Mouse (Mus musculus): ENCODE data around the gene Rpl37a.

The Rpl37a gene

DNA sequence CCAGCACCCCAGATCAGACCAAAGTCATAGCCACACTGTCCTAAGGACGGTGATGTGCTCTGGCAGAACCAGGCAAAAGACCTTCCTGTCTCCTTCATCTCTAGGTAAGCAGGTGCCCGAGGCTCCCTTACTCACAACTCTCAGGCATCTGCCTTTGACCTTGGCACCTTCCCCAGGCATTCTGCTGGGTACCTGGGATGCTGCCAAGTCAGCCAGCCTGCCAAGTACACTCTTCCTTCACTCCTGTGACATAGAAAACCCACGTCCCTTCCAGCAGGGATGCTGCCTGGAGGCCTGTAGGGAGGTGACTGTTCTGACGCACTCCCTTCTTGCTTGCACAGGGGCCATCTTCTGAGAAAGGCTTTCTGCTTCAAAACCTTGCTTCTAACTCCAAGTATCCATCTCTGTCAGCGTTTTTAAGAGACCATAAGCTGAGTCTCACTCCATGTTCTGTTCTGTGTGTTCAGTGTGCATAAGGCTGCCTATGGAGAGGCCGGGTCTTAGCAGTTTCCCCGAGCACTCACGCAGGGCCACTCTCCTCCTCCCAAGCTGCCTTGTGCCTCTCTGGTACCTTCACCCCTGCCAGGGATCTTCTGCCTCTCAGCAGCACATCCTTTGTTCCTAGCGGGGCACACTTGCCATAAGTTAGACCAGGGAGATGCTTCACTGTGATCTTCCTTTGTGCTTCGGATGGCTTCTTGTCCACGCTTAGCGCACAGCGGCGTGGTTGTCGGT, 28.0 kb downstream of the Rpl37a start:
- no peak for DNase-seq (ENCODE audit: low read depth)

DNA sequence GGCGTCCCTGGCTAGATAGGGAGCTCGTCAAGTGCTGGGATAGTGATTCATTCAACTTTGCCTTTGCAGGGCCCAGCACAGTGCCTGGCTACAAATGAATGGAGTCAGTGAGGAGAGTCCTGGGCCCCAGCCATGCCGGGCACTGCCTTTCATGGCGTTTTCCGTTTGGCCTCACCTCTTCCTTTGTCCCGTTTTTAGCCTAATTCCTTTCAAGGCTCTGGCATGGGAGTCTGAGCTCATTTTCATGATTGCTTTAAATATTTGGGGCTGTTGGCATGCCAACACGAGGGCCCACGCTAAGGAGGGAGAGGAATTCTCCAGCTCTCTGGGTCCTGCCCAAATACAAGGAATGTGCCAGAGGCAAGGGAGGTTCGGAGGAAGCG, 28.6 kb downstream of the Rpl37a start:
- DNase-seq (ENCODE audit: low read depth): no peak

DNA sequence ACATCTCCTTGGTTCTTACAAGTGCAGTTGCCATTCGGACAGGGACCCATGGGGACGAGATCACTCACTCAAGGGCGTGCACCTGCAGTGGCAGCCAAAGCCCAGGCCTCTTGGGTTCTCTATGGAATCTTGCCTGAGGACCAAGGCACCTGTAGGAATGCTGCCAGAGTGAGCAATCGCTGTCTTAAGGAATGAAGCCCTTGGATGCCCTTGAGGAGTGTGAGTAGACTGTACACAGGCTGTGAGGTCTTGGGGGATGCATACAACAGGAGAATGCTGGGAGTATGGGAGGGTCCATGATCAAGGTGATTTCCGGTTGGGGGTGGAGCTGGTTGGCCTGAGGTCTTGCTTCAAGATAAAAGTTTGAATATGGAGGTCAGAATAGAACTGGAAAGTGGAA, 30.3 kb downstream of the Rpl37a start:
- DNase-seq (ENCODE audit: low read depth): no peak

DNA sequence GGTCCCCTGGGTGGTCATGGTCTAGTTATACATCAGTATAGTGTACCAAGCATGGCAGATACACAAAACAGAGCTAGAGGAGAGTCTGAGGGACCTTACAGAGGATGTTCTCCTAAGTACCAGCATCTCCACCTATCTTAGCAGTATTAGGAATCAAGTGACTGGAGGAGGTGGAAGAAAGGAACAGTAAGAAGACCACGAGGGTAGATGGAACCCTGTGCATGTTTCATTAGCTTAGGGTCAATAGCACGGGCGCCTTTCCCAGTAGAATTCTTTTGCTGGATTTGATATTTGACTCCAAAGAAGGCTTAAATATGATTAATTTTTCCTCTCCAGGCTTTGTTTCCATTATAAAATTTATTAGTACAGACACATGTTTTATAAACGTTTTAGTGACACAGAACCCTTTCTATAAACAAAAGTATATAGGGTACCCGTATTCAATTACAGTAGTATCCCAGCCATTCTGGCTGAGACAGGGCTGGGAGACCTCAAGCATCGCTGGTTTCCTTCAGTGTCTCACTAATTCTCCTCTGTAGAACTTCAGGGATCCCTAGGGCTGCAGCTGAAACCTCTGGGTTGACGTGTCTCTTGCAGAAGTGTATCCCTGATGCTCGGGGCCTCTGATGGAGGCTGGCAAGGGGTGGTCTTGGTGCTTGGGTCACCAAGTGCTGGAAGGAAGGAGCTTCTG, 33.9 kb downstream of the Rpl37a start:
- DNase-seq (ENCODE audit: low read depth): no peak

DNA sequence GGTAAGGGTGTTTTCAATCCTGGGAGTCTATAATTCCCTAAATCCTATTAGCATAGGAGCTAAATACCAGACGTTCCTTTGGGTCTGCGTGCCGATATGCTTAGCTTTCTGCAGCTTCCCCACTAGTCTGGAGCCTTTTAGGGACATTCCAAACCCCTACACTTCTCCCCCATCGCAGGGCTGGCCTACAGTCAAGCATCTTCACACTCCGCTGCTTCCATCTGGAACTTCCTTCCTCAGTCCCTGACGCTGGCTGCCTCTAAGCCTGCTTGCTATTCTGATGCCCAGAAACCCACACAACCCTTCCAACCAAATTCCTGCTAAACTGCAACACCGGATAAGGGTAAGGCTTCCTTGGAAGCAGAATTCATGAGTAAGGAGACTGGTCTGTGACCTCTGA, 35.3 kb downstream of the Rpl37a start:
- no peak for DNase-seq (ENCODE audit: low read depth)

DNA sequence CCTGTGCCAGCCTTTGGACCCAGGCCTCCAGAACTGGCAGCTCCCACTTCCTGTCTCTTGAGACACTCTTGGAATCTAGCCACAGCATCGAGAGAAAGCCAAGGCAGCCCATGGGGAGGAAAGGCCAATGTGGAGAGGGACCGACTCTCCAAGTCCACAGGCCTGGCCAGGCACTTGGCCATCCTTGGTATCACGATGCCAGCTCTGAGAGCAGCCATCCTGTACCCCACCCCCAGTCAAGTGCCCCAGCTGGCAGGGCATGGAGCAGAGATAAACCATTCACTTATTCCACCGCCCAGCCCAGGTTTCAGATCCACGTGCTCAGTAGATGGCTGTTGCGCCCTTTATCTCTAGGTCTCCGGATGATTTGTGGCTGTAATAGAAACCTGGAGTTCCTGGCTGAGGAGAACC, 40.3 kb downstream of the Rpl37a start:
- DNase-seq (ENCODE audit: low read depth): no peak

DNA sequence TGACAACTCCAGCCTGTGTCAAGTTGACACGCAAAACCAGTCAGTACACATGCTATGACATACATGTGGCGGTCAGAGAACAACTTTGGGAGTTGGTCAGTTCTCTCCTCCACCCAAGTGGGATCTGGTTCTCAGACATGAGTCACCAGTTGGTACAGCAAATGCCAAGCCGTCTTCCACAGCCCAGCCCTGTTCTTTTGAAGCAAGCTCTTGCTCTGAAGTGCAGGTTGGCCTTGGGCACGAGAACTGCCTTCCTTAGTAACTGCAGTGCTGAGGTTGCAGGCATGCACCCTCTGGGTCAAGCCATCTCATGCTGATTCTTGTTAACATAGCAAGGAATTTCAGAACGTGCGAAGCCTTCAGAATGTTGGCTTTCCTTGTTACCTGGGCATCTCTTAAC, 42.1 kb downstream of the Rpl37a start:
- no peak for DNase-seq (ENCODE audit: low read depth)

DNA sequence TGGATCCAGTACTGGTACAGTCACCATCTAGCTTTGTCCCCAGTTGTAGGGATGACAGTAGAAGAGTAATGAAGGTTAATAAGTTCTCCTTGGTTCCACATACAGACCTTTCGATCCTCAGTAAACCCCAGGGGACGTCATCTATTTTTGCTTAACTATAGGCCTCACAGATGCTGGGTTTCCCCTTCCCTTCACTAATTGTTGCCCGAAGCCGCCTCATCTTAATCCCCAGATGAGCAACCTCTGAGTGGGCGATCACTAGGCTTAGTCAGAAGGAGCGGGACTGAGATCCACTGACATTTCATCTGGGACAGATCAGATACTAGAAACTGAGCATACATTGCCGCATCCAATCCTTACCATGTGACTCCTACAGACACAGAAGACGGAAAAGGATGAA, 44.1 kb downstream of the Rpl37a start:
- DNase-seq (ENCODE audit: low read depth): no peak

DNA sequence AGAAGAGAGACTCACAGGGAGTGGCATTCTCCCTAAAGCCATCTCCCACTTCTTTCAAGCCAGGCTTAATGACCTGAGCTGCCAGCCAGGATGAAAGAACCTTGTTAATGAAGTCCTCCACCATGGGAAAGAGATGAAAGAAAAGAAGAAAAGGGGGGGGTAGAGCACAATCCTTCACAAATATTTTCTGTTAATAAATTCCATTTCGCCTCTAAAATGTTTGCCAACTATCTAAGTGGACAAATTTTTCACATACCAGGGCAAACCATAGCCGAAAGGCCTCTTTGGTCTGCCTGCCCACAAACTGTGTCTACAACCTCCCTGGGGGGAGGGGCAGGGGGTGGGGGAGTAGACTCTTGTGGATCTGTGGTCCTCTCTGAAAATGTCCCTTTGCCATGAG, 44.7 kb downstream of the Rpl37a start:
- no peak for DNase-seq (ENCODE audit: low read depth)

DNA sequence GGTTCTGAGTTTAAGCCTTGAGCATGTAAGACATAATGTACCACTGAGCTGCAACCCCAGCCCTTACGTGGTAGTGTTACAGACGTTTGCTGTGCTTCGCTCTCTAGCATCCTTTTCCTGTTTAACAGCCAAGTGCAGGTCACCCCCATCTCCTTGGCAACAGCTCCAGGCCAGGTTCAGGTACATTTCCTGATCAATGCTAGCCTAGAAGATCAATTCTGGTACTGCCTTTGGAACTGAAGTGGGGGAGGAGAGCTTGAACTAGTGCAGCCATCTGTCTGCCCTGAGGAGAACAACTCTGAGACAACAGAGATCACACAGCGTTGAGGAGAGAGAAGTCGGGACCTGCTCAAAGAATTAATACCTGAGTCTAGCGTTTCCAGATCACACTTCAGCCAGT, 48.7 kb downstream of the Rpl37a start:
- no peak for DNase-seq (ENCODE audit: low read depth)
